Mouse (Mus musculus) erythroblast, embryonic 14.5 days (primary cell): ENCODE measurements around the gene Tsc22d1.

ENCODE experiments used
- GATA1 ChIP-seq: IDR thresholded peaks from 2 replicates; pipeline ENCODE4 v1.6.1; 2012; ENCODE audit warnings: low read length, inconsistent platforms, mixed read lengths
- TAL1 ChIP-seq: IDR thresholded peaks from 3 replicates; pipeline ENCODE4 v1.6.1; 2012; ENCODE audit warnings: low read length, inconsistent platforms, mixed read lengths

- TF ChIP-seq TAL1 (no peak), GATA1 (no peak)
Measured at GRCm38 (mm10) chr14:76476770-76477169, 62.0 kb downstream of the Tsc22d1 start.
